Mouse (Mus musculus) right cerebral cortex, postnatal 14 days (tissue): ENCODE results near the gene Fam78a.
A peak's percentile ranks its signal among the peaks of the same experiment; 100 is the strongest.

Experiments used
- DNase-seq: peaks from one replicate; pipeline ENCODE4 v3.0.0; 2022

Fam78a gene

GRCm38 (mm10) chr2:32084111-32084871, at the start of gene Fam78a:
Gene Fam78a, minus strand, starts transcription at chr2:32084857.
- DNase-seq, result peak; percentile 39

DNA sequence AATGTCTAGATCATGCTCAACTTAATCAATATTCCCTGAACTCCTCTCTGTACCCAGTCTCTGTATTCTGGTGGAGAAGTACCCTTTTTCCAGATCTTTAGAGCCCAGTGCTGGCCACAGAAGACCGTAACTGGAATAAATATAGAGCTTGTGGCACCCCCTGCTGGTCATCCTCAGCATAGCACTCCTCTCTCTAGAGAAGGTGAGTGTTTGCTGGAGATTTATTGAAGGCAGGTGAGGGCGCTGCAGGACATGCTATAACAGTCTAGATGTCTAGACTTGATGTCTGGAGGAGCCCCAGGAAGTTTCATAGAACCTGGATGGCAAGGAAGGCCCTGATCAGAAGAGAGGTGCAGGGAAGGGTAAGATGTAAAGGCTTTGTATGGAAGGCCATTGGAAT, 49.4 kb upstream of the Fam78a start:
- DNase-seq, result peak; percentile 90

DNA sequence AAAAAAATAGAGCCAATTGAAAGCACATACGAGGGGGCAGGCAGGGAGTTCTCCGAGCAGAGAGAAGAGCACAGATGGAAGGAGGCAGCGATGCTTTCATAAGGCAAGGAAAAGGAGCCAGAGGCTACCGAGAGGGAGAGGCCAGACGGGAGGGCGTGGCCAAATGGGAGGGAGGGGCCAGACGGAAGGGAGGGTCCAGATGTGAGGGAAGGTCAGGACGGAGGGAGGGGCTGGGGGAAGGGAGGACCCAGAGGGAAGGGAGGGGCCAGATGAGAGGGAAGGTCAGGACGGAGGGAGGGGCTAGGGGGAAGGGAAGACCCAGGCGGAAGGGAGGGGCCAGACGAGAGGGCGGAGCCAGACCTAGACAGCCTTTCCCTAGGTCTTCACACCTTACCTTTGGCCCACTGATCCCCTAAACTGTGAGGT, 47.9 kb upstream of the Fam78a start:
- no peak for DNase-seq

DNA sequence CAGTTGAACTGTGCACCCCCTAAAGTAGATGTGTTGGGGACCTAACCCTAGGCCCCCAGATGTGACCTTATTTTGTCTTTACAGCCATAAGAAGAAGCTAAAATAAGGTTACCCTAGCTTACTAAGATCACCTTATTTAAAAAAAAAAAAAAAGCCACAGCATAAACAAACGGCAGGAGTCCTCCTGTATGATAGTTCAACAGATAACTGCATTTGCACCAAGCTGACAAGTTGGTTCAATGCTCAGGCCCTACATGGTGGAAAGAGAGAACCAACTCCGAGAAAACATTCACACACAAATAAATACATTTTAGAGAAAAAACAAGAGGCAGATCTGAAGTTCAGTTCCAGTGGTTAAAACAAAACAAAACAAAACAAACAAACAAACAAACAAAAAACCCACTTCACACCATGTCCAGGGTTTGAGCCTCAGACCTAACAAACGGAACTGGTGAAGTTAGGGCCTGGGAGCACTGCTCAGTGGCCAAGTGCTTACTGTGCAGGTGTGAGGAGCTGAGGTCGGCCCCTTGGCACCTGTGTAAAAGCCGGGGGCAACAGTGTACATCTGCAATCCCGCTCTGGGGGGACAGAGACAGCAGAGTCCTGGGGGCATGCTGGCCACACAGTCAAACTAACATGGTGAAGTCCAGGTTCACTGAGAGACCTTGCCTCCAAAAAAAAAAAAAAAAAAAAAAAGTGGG, 47.4 kb upstream of the Fam78a start:
- no peak for DNase-seq

- DNase-seq, result no peak
Measured at GRCm38 (mm10) chr2:32131205-32131834, 46.7 kb upstream of the Fam78a start.

DNA sequence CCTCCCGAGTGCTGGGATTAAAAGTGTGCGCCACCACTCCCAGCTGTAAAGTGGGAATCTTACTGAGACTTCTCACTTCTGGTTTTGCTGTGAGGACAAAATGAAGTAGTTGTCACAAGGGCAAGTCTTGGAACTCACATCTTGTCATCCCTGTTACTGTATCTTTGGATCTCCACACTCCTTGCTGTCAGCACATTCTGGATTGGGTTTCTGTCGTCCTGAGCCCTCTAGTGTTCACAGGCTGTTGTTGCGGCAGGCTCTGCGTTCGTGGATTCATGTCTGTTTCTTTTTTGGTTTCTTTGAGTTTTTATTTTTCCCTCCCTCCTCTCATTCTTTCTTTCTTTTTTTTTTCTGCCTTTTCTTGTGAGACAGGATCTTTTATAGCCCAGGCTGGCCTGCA, 45.8 kb upstream of the Fam78a start:
- DNase-seq, result peak; percentile 67

GRCm38 (mm10) chr2:32129383-32130074, 44.9 kb upstream of the Fam78a start:
- DNase-seq, result no peak

GRCm38 (mm10) chr2:32128536-32128841, 43.8 kb upstream of the Fam78a start:
- no peak for DNase-seq

GRCm38 (mm10) chr2:32127653-32128535, 43.2 kb upstream of the Fam78a start:
- no peak for DNase-seq

- DNase-seq, result no peak
Measured at GRCm38 (mm10) chr2:32121785-32122184, 37.1 kb upstream of the Fam78a start.

DNA sequence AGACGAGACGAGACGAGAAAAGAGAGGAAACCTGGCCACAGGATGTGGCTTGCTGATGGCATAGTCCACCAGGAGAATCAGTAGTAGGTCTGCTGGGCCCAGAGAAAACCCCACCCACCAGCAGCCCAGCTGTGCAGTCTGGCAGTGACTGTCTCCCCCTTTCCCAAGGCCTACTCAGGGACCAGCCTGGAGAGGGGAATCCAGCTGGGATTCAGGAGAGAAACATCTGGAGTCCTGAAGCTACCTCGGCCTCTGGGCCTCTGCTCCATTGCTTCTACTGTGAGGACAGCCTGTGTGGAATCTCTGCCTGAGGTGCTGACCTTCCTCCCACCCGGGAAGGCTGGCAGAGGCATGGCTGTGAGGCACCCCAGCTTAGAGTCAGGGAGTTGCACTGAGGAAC, 36.5 kb upstream of the Fam78a start:
- no peak for DNase-seq

DNA sequence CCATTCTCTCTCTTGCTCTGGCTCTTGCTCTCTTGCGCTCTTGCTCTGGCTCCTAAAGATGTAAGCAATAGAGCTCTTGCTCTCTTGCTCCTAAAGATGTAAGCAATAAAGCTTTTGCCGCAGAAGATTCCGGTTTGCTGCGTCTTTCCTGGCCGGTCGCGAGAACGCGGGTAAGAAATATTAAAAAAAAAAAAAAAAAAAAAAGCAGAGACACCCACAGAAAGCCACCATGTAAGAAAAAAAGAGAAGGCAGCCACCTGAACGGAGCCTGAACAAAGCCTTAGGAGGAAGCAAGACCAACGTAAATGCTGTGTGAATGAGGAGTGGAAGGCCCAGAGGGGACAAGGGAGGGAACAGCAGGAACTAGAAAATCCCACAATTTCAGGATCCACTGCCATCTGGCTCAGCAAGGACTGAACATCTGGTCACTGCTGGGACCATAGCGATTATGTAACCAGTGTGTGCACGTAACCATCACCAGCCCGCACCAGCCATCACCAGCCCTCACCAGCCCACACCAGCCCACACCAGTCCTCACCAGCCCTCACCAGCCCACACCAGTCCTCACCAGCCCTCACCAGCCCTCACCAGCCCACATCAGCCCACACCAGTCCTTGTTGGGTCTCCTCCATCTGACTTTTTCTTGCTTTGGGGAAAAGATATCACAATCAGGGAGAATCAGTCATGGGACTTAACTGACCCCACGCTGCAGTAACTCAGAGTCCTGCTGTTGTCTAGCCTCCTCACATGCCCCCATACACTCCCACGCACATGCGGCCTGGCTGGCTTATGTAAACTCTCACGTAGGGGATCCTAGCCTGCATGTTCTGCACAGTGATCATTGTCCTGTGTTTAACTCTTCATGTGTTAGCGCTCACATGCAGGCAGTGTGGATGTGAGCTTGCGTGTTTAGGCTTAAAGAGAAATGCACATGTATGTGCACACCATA, 35.4 kb upstream of the Fam78a start:
- DNase-seq, result no peak

- DNase-seq, result no peak
Measured at GRCm38 (mm10) chr2:32115851-32116268, 31.2 kb upstream of the Fam78a start.

DNA sequence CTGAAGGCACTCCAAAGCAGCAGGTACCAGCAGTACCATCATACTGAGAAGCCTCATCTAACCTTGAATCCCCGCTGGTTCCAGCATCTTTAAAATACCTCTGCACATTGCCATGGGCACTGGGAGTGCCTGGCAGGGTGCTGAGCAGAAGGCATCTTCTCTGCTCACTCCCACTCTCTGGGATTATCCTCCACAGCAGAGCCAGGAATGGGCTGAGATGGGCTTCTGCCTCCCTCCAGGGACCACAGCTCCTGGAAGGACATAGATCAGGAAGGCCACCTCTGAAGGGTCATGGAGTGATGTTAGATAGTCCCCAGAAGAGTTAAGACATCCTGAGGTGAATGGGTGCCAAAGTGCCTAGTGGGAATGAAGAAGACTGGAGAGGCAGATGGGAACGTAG, 27.9 kb upstream of the Fam78a start:
- no peak for DNase-seq

DNA sequence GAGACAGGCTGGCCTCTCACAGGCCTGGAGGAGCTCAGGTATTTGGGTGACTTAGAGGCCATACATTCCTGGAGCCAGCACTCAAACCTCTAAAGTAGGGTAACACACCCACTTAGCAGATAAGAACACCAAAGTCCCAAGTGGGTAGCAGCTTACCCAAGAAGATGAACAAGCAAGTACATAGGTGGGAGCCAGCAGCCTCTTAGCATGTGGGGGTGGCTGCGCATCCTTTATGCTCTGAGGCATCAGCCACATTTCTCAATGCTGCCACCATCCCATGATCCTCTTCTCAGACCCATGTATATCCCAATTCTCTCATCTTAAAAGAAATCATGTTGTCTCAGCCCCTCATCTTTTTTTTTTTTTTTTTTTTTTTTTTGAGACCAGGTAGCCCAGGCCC, 26.6 kb upstream of the Fam78a start:
- DNase-seq, result no peak

DNA sequence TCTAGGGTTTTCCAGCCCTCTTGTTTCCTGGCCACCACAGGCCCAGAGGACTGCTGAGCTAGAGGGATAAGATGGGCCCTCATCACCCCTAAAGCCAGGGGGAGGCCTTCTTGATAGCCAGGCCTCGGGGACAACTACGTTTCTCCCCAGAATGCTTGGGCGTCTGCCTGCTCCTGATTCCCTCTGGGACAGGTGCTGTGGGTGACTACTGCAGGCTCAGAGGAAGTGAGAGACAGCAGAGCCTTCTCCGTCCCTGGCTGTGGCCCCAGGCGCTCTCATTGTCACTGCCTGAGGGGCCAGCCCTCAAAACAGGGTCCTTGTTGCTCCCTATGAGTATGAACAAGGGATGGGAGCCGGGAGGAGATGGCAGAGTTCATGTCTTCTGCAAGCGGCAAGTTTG, 21.3 kb upstream of the Fam78a start:
- no peak for DNase-seq

GRCm38 (mm10) chr2:32105117-32105913, 20.7 kb upstream of the Fam78a start:
- no peak for DNase-seq

GRCm38 (mm10) chr2:32104122-32104521, 19.5 kb upstream of the Fam78a start:
- peak; percentile 45 for DNase-seq

GRCm38 (mm10) chr2:32103557-32103956, 18.9 kb upstream of the Fam78a start:
- DNase-seq, result no peak

- no peak for DNase-seq
Measured at GRCm38 (mm10) chr2:32102944-32103343, 18.3 kb upstream of the Fam78a start.

DNA sequence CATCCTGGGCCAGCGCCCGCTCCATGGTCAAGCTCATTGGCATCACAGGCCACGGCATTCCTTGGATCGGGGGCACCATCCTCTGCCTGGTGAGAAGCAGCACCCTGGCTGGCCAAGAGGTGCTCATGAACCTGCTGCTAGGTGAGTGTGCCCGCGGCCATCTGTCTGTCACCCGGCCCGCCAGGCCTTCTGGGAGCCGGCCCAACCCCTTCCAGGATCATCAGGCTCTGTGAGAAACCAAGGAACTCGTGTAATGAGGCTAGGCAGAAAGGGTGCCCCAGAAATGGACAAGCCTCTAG, 11.4 kb upstream of the Fam78a start:
- DNase-seq, result no peak
